Mouse (Mus musculus) megakaryocyte, embryonic 14.5 days (primary cell): ENCODE measurements at regions not wholly inside any gene's neighbourhood (a gene's known extent, or its start where the extent isn't known, plus 50 kb on each side); places are given as distances from the start of the nearest gene placed in this dataset.
"Not testable (repeated sequence)": the region's sequence is repeated elsewhere in the genome, so short reads cannot be mapped to it uniquely, and the experiment has no call there.

ENCODE experiments used
- H3K27me3 ChIP-seq: replicated peaks from 2 replicates; pipeline ENCODE3; 2012; ENCODE audit warnings: inconsistent platforms
- H3K36me3 ChIP-seq: replicated peaks from 2 replicates; pipeline ENCODE3; 2012; ENCODE audit warnings: low read length, inconsistent platforms, mixed read lengths
- H3K4me1 ChIP-seq: 2 replicates; pipeline ENCODE4 v1.6.1; 2012; ENCODE audit warnings: inconsistent platforms
- H3K4me3 ChIP-seq: replicated peaks from 2 replicates; pipeline ENCODE3; 2012; ENCODE audit warnings: moderate library complexity, mild to moderate bottlenecking, inconsistent platforms
- H3K9me3 ChIP-seq: 2 replicates; pipeline ENCODE4 v1.6.1; 2012; ENCODE audit warnings: inconsistent platforms
- FLI1 ChIP-seq: IDR thresholded peaks from 2 replicates; pipeline ENCODE4 v1.6.1; 2012; ENCODE audit warnings: low read length, inconsistent platforms, mixed read lengths
- GATA1 ChIP-seq: IDR thresholded peaks from 3 replicates; pipeline ENCODE4 v1.6.1; 2012; ENCODE audit warnings: mixed read lengths, low read length, inconsistent platforms, borderline replicate concordance

GRCm38 (mm10) chr1:73633071-73633470 is 491.2 kb downstream of the Tns1 start:
- Histone ChIP-seq H3K4me3 (no peak overlapping the region), H3K27me3 (no peaks in the 10 kb centered on the region), H3K4me1 (no peaks in the 10 kb centered on the region), H3K9me3 (no peaks in the 10 kb centered on the region), H3K36me3 (no peaks in the 10 kb centered on the region)
- TF ChIP-seq GATA1 (no peak), FLI1 (no peak)

GRCm38 (mm10) chr1:73630363-73630762 is 493.9 kb downstream of the Tns1 start:
- Histone ChIP-seq H3K27me3 (no peaks in the 10 kb centered on the region), H3K9me3 (0 out of 2 replicates have a peak, but pooled peaks cover 2% of the 10 kb centered on the region), H3K4me3 (no peak overlapping the region), H3K4me1 (no peaks in the 10 kb centered on the region), H3K36me3 (no peaks in the 10 kb centered on the region)
- TF ChIP-seq FLI1 = no peak
- no peak for TF ChIP-seq GATA1

GRCm38 (mm10) chr1:73625365-73625764 is 498.9 kb downstream of the Tns1 start:
- H3K36me3 ChIP-seq = no peaks in the 10 kb centered on the region
- no peak for TF ChIP-seq FLI1
- no peak for TF ChIP-seq GATA1
- H3K9me3 ChIP-seq = 0 out of 2 replicates have a peak, but pooled peaks cover 2% of the 10 kb centered on the region
- H3K27me3 ChIP-seq = no peaks in the 10 kb centered on the region
- H3K4me3 ChIP-seq = no peak overlapping the region
- no peaks in the 10 kb centered on the region for H3K4me1 ChIP-seq

- not testable (repeated sequence) for H3K27me3 ChIP-seq, H3K9me3 ChIP-seq, H3K4me1 ChIP-seq, H3K4me3 ChIP-seq, H3K36me3 ChIP-seq
These were observed 503.1 kb downstream of the Tns1 start for GRCm38 (mm10) chr1:73621121-73621520.

GRCm38 (mm10) chr1:73618551-73619170 is 505.6 kb downstream of the Tns1 start:
- H3K4me1 ChIP-seq = no peaks in the 10 kb centered on the region
- no peaks in the 10 kb centered on the region for H3K36me3 ChIP-seq
- peaks cover 4% of the 10 kb centered on the region; the same call in 1 of the 2 replicates for H3K9me3 ChIP-seq
- H3K27me3 ChIP-seq = no peaks in the 10 kb centered on the region
- no peak overlapping the region for H3K4me3 ChIP-seq
- no peak for TF ChIP-seq FLI1

- Histone ChIP-seq H3K36me3 (no peaks in the 10 kb centered on the region), H3K9me3 (peaks cover 6% of the 10 kb centered on the region), H3K4me1 (no peaks in the 10 kb centered on the region), H3K27me3 (no peaks in the 10 kb centered on the region), H3K4me3 (no peak overlapping the region)
- TF ChIP-seq FLI1 = no peak
- TF ChIP-seq GATA1 = no peak
These were observed 530.4 kb downstream of the Tns1 start for GRCm38 (mm10) chr1:73593653-73594385.

GRCm38 (mm10) chr1:73591342-73592099 is 532.7 kb downstream of the Tns1 start:
- no peaks in the 10 kb centered on the region for H3K27me3 ChIP-seq
- H3K4me1 ChIP-seq = no peaks in the 10 kb centered on the region
- no peak for TF ChIP-seq FLI1
- TF ChIP-seq GATA1 = no peak
- no peak overlapping the region for H3K4me3 ChIP-seq
- peaks cover 6% of the 10 kb centered on the region for H3K9me3 ChIP-seq
- no peaks in the 10 kb centered on the region for H3K36me3 ChIP-seq

- H3K4me3 ChIP-seq = no peak overlapping the region
- no peaks in the 10 kb centered on the region for H3K27me3 ChIP-seq
- H3K36me3 ChIP-seq = no peaks in the 10 kb centered on the region
- H3K9me3 ChIP-seq = peaks cover 3% of the 10 kb centered on the region
- no peak for TF ChIP-seq GATA1
- TF ChIP-seq FLI1 = no peak
- H3K4me1 ChIP-seq = no peaks in the 10 kb centered on the region
These were observed 544.6 kb downstream of the Tns1 start for GRCm38 (mm10) chr1:73579680-73580079.

GRCm38 (mm10) chr1:73577019-73577418 is 547.2 kb downstream of the Tns1 start:
- no peaks in the 10 kb centered on the region for H3K4me1 ChIP-seq
- no peak overlapping the region for H3K4me3 ChIP-seq
- no peak for TF ChIP-seq FLI1
- no peak for TF ChIP-seq GATA1
- no peaks in the 10 kb centered on the region for H3K36me3 ChIP-seq
- H3K27me3 ChIP-seq = no peaks in the 10 kb centered on the region
- H3K9me3 ChIP-seq = peaks cover 3% of the 10 kb centered on the region; the same call in 1 of the 2 replicates

GRCm38 (mm10) chr1:73575694-73576093 is 548.6 kb downstream of the Tns1 start:
- no peak overlapping the region for H3K4me3 ChIP-seq
- no peaks in the 10 kb centered on the region for H3K36me3 ChIP-seq
- H3K4me1 ChIP-seq = no peaks in the 10 kb centered on the region
- TF ChIP-seq GATA1 = no peak
- TF ChIP-seq FLI1 = no peak
- H3K27me3 ChIP-seq = no peaks in the 10 kb centered on the region
- H3K9me3 ChIP-seq = no peaks in the 10 kb centered on the region
